Comparison of ENCODE assay signal across 8 mouse cellular contexts in the genomic region with DNA sequence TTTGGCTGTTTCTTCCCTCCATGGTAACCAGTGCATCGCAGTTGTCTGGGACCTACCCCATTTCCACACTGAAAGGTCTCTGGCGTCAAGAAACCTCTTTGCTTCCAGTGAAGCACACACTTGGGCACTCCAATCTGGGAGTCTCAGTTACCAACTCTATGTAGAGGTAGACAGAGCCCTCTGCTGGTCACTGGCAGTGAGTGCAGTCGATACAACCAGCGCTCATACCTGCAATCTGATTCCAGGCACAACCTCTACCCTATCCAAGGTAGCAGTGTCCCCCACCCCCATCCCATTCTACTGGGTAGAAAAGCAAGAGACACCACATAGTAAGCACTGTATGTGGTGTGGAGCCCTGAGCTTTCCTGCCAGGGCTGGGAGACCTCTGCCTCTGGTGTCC. TPM values are rescaled to one million over a fixed set of nuclear protein-coding genes. Genes with fewer than 3 reads are reported as not detected.
DNase-seq lines count a peak whose midpoint lies in the region; ATAC-seq and TF ChIP-seq lines count a peak whose summit lies in the region.

No protein-coding gene starts in this region.

- TF ChIP-seq POLR2A in CH12.LX (IDR thresholded peaks at IDR 0.05; ENCODE audit: low read depth, low read length): no peak

- no peaks in the 10 kb centered on the region for H3K79me2 ChIP-seq in CH12.LX (replicated peaks; ENCODE audit: control insufficient read depth, extremely low read depth, insufficient read depth, poor library complexity, severe bottlenecking)

- H3K27ac ChIP-seq in CH12.LX (ENCODE audit: insufficient read depth, low read depth): no peak overlapping the region
- H3K27ac ChIP-seq in embryonic facial prominence, embryonic 10.5 days (replicated peaks): no peak overlapping the region
- H3K27ac ChIP-seq in heart, postnatal 0 days (ENCODE audit: low read depth): no peak overlapping the region
- H3K27ac ChIP-seq in liver, embryonic 14.5 days: no peak overlapping the region

- peak; percentile 31; the same call in 1 of the 2 replicates for ATAC-seq in heart, postnatal 0 days (ENCODE audit: insufficient read depth, low read depth)
- ATAC-seq in liver, embryonic 14.5 days (ENCODE audit: insufficient read depth): 0 out of 2 replicates have a peak, but pooled peaks have one; percentile 31
- peak; percentile 20; the same call in 1 of the 2 replicates for ATAC-seq in neutrophil, adult 5-6 weeks (ENCODE audit: extremely low read depth, insufficient number of reproducible peaks, low FRiP score, poor library complexity, severe bottlenecking)

- no peak for TF ChIP-seq EP300 in CH12.LX (IDR thresholded peaks at IDR 0.05; ENCODE audit: low read length)
- no peak for TF ChIP-seq EP300 in heart, postnatal 0 days (IDR thresholded peaks at IDR 0.05; ENCODE audit: low read depth)
- no peak for TF ChIP-seq EP300 in liver, embryonic 14.5 days (IDR thresholded peaks at IDR 0.05; ENCODE audit: low read depth)

- no peaks in the 10 kb centered on the region for H3K9me3 ChIP-seq in CH12.LX (replicated peaks; ENCODE audit: low read length)
- no peaks in the 10 kb centered on the region for H3K9me3 ChIP-seq in embryonic facial prominence, embryonic 10.5 days
- no peaks in the 10 kb centered on the region for H3K9me3 ChIP-seq in heart, postnatal 0 days (replicated peaks; ENCODE audit: control insufficient read depth, low read length)
- H3K9me3 ChIP-seq in liver, embryonic 14.5 days (ENCODE audit: control insufficient read depth, low read length): no peaks in the 10 kb centered on the region

- H3K4me3 ChIP-seq in CH12.LX (replicated peaks in 1 of 3; ENCODE audit: low read depth in 2 of 3, low read length in 2 of 3, poor library complexity in 1 of 3): no peak overlapping the region
- H3K4me3 ChIP-seq in embryonic facial prominence, embryonic 10.5 days: no peak overlapping the region
- H3K4me3 ChIP-seq in heart, postnatal 0 days (ENCODE audit: low read depth, low read length): no peak overlapping the region
- no peak overlapping the region for H3K4me3 ChIP-seq in liver, embryonic 14.5 days (ENCODE audit: insufficient read depth in 1 of 2, low read depth in 2 of 2, low read length in 2 of 2)

- in situ Hi-C loops in CH12.LX (cut with MboI; ENCODE audit: low pct_ligation_motif_present, low pct_unique_long_range_greater_than_20kb, low sequenced_read_pairs): loop anchor here (25.0 kb wide), 1 partner anchor 220 kb away; no protein-coding TSS in a partner anchor

- peak; percentile 64 for DNase-seq in CH12.LX (ENCODE audit: extremely low read depth)
- peak; percentile 83 for DNase-seq in adrenal gland, postnatal 14 days
- DNase-seq in embryonic facial prominence, embryonic 10.5 days (ENCODE audit: low spot score): peak; percentile 68
- DNase-seq in heart, postnatal 0 days (ENCODE audit: low spot score): peak; percentile 70
- peak; percentile 74 for DNase-seq in kidney, postnatal 14 days
- DNase-seq in liver, embryonic 14.5 days (ENCODE audit: low read depth in 3 of 3, low spot score in 3 of 3): peak in 2 of 3 experiments; percentile 13 to 36
- DNase-seq in thymus, postnatal 25 days: peak; percentile 45

- TF ChIP-seq RAD21 in CH12.LX (IDR thresholded peaks at IDR 0.05; ENCODE audit: low read depth, low read length): peak; percentile 90

- TF ChIP-seq CTCF in CH12.LX (conservative IDR thresholded peaks at IDR 0.05 in 1 of 2, IDR thresholded peaks at IDR 0.05 in 1 of 2; ENCODE audit: low read depth in 2 of 2, low read length in 2 of 2): peak; percentile 92 to 93
- TF ChIP-seq CTCF in heart, postnatal 0 days (IDR thresholded peaks at IDR 0.05; ENCODE audit: low read depth): peak; percentile 91
- peak; percentile 95 for TF ChIP-seq CTCF in liver, embryonic 14.5 days (IDR thresholded peaks at IDR 0.05; ENCODE audit: low read depth)

- WGBS in embryonic facial prominence, embryonic 10.5 days: 6% methylated on average over 4 of the region's 4 CpGs
- WGBS in heart, postnatal 0 days: 3% methylated on average over 4 of the region's 4 CpGs
- 9% methylated on average over 4 of the region's 4 CpGs for WGBS in liver, embryonic 14.5 days (ENCODE audit: insufficient replicate concordance)

- H3K9ac ChIP-seq in CH12.LX (ENCODE audit: insufficient read depth, low read depth): no peak overlapping the region
- no peak overlapping the region for H3K9ac ChIP-seq in heart, postnatal 0 days (replicated peaks; ENCODE audit: low read depth, low read length)
- H3K9ac ChIP-seq in liver, embryonic 14.5 days (replicated peaks): no peak overlapping the region

- H3K4me2 ChIP-seq in CH12.LX (ENCODE audit: insufficient read depth, low read depth, poor library complexity, severe bottlenecking): no peak overlapping the region
- H3K4me2 ChIP-seq in heart, postnatal 0 days (ENCODE audit: low read depth, low read length): no peak overlapping the region
- H3K4me2 ChIP-seq in liver, embryonic 14.5 days (ENCODE audit: low read depth): no peak overlapping the region

- no peaks in the 10 kb centered on the region for H3K36me3 ChIP-seq in CH12.LX (replicated peaks in 1 of 2; ENCODE audit: control insufficient read depth in 1 of 2, insufficient read depth in 1 of 2, low read length in 1 of 2)
- no peaks in the 10 kb centered on the region for H3K36me3 ChIP-seq in embryonic facial prominence, embryonic 10.5 days (replicated peaks)
- H3K36me3 ChIP-seq in heart, postnatal 0 days (replicated peaks; ENCODE audit: control insufficient read depth, insufficient read depth, low read length): no peaks in the 10 kb centered on the region
- H3K36me3 ChIP-seq in liver, embryonic 14.5 days (replicated peaks; ENCODE audit: control insufficient read depth, insufficient read depth, low read depth): no peaks in the 10 kb centered on the region

- H3K4me1 ChIP-seq in CH12.LX (ENCODE audit: control insufficient read depth in 1 of 2, insufficient read depth in 2 of 2): peaks cover 2 to 4% of the 10 kb centered on the region in 2 experiments
- peaks cover 19% of the 10 kb centered on the region for H3K4me1 ChIP-seq in embryonic facial prominence, embryonic 10.5 days
- peaks cover 12% of the 10 kb centered on the region for H3K4me1 ChIP-seq in heart, postnatal 0 days (ENCODE audit: control insufficient read depth, insufficient read depth)
- peaks cover 9 to 10% of the 10 kb centered on the region in 2 experiments for H3K4me1 ChIP-seq in liver, embryonic 14.5 days (replicated peaks; ENCODE audit: control insufficient read depth in 2 of 2, insufficient read depth in 2 of 2, low read length in 1 of 2)

- H3K27me3 ChIP-seq in CH12.LX (replicated peaks): no peaks in the 10 kb centered on the region
- H3K27me3 ChIP-seq in embryonic facial prominence, embryonic 10.5 days (replicated peaks; ENCODE audit: low read depth, poor library complexity, severe bottlenecking): peaks cover 19% of the 10 kb centered on the region
- H3K27me3 ChIP-seq in heart, postnatal 0 days (ENCODE audit: control insufficient read depth, insufficient read depth, low read length): peaks cover 9% of the 10 kb centered on the region
- H3K27me3 ChIP-seq in liver, embryonic 14.5 days (ENCODE audit: control insufficient read depth, insufficient read depth, low read length): peaks cover 3% of the 10 kb centered on the region

- dilution Hi-C loops in CH12.LX (cut with MboI; ENCODE audit: extremely low pct_ligation_motif_present, extremely low pct_unique_long_range_greater_than_20kb, low sequenced_read_pairs): no loop called here

TF ChIP-seq in CH12.LX, 34 proteins besides CTCF, POLR2A, EP300 and RAD21:
- TF ChIP-seq ZC3H11A (IDR thresholded peaks at IDR 0.05; ENCODE audit: low read depth, low read length): peak; percentile 64
- no peak for TF ChIP-seq MYC (IDR thresholded peaks at IDR 0.05; ENCODE audit: low read depth, low read length)
- TF ChIP-seq SMC3 (IDR thresholded peaks at IDR 0.05; ENCODE audit: low read depth, low read length): peak; percentile 96
TF ChIP-seq in CH12.LX: peak in this region for 2.

RNA-seq across cellular contexts. Expression of gene Galnt15, which starts 3.7 kb away (rescaled TPM):
- total RNA-seq in CH12.LX (2012; rRNA removed) (not detected in 2 replicates), CH12.LX (2014; rRNA removed) (not detected in 2 replicates)
- not detected in 2 replicates for polyA plus RNA-seq in CH12.LX (2012; ENCODE audit: insufficient read length, low read depth)
- total RNA-seq in adrenal gland, postnatal 14 days (2021): 8.9 and 17.0 TPM in 2 replicates
- 0.04 and 0.15 TPM in 2 replicates for polyA plus RNA-seq in embryonic facial prominence, embryonic 10.5 days (2016; fragmentation: Nextera tagmentation; extraction: Ambion mirVana)
- total RNA-seq in heart, postnatal 0 days (2014; rRNA removed; ENCODE audit: low replicate concordance): 2.7 and 3.3 TPM in 2 replicates
- 0.88 and 0.94 TPM in 2 replicates for polyA plus RNA-seq in heart, postnatal 0 days (2015; fragmentation: Nextera tagmentation; extraction: Ambion mirVana)
- not detected in 2 replicates for polyA plus RNA-seq in liver, embryonic 14.5 days (2012; rRNA removed)
- not detected in 2 replicates for polyA plus RNA-seq in liver, embryonic 14.5 days (2014; fragmentation: Nextera tagmentation; extraction: Ambion mirVana)
- not detected in 2 replicates for total RNA-seq in neutrophil, adult 5-6 weeks (2017)

RNA-seq across cellular contexts. Expression of gene Oxnad1, which starts 52.7 kb away (rescaled TPM):
- total RNA-seq in CH12.LX (2012; rRNA removed): 44.5 and 47.6 TPM in 2 replicates
- 109 and 111 TPM in 2 replicates for total RNA-seq in CH12.LX (2014; rRNA removed)
- polyA plus RNA-seq in CH12.LX (2012; ENCODE audit: insufficient read length, low read depth): 64.5 and 77.7 TPM in 2 replicates
- total RNA-seq in adrenal gland, postnatal 14 days (2021): 52.9 and 58.8 TPM in 2 replicates
- polyA plus RNA-seq in embryonic facial prominence, embryonic 10.5 days (2016; fragmentation: Nextera tagmentation; extraction: Ambion mirVana): 20.1 and 21.2 TPM in 2 replicates
- 68.6 and 85.5 TPM in 2 replicates for total RNA-seq in heart, postnatal 0 days (2014; rRNA removed; ENCODE audit: low replicate concordance)
- 48.4 and 48.7 TPM in 2 replicates for polyA plus RNA-seq in heart, postnatal 0 days (2015; fragmentation: Nextera tagmentation; extraction: Ambion mirVana)
- polyA plus RNA-seq in liver, embryonic 14.5 days (2012; rRNA removed): 13.2 and 14.2 TPM in 2 replicates
- polyA plus RNA-seq in liver, embryonic 14.5 days (2014; fragmentation: Nextera tagmentation; extraction: Ambion mirVana): 11.2 and 12.9 TPM in 2 replicates
- total RNA-seq in neutrophil, adult 5-6 weeks (2017): 18.5 and 21.5 TPM in 2 replicates

RNA-seq across cellular contexts. Expression of gene Dph3, which starts 53.0 kb away (rescaled TPM):
- total RNA-seq in CH12.LX (2012; rRNA removed) (75.7 and 84.1 TPM in 2 replicates), CH12.LX (2014; rRNA removed) (125 and 137 TPM in 2 replicates)
- polyA plus RNA-seq in CH12.LX (2012; ENCODE audit: insufficient read length, low read depth): 92.9 and 94.2 TPM in 2 replicates
- total RNA-seq in adrenal gland, postnatal 14 days (2021): 58.8 and 61.9 TPM in 2 replicates
- 98.8 and 102 TPM in 2 replicates for polyA plus RNA-seq in embryonic facial prominence, embryonic 10.5 days (2016; fragmentation: Nextera tagmentation; extraction: Ambion mirVana)
- total RNA-seq in heart, postnatal 0 days (2014; rRNA removed; ENCODE audit: low replicate concordance): 35.0 and 54.1 TPM in 2 replicates
- 102 and 103 TPM in 2 replicates for polyA plus RNA-seq in heart, postnatal 0 days (2015; fragmentation: Nextera tagmentation; extraction: Ambion mirVana)
- polyA plus RNA-seq in liver, embryonic 14.5 days (2012; rRNA removed): 10.8 and 29.5 TPM in 2 replicates
- 87.1 and 87.7 TPM in 2 replicates for polyA plus RNA-seq in liver, embryonic 14.5 days (2014; fragmentation: Nextera tagmentation; extraction: Ambion mirVana)
- total RNA-seq in neutrophil, adult 5-6 weeks (2017): 51.0 and 54.5 TPM in 2 replicates

Comparison
In these comparisons a context has a peak if more than half of its experiments do, and no peak if none do; other contexts are left out.
1. DNase-seq: peak in every context shown above with its lines; median percentile 83 in adrenal gland, postnatal 14 days; 74 in kidney, postnatal 14 days; 70 in heart, postnatal 0 days; 68 in embryonic facial prominence, embryonic 10.5 days; 64 in CH12.LX; 45 in thymus, postnatal 25 days; 24 in liver, embryonic 14.5 days.